Mouse (Mus musculus): Measurements from ENCODE around the gene Adgrl4. TPM values are rescaled to one million over a fixed set of nuclear protein-coding genes. Genes with fewer than 3 reads are reported as not detected.

Gene Adgrl4
- total and polyA plus RNA-seq, 3 experiments = not detected

- no peaks in the 10 kb centered on the region for H3K4me1 ChIP-seq (ENCODE audit: control insufficient read depth in 1 of 2, insufficient read depth in 2 of 2)
- no peak for DNase-seq (ENCODE audit: extremely low read depth)
- H3K4me3 ChIP-seq (replicated peaks in 1 of 3; ENCODE audit: low read depth in 2 of 3, low read length in 2 of 3, poor library complexity in 1 of 3) = no peak overlapping the region
- no peak overlapping the region for H3K27ac ChIP-seq (ENCODE audit: insufficient read depth, low read depth)
- no peak overlapping the region for H3K4me2 ChIP-seq (ENCODE audit: insufficient read depth, low read depth, poor library complexity, severe bottlenecking)
- in situ Hi-C loops (cut with MboI; ENCODE audit: low pct_ligation_motif_present, low pct_unique_long_range_greater_than_20kb, low sequenced_read_pairs) (no loop called here), dilution Hi-C loops (cut with MboI; ENCODE audit: extremely low pct_ligation_motif_present, extremely low pct_unique_long_range_greater_than_20kb, low sequenced_read_pairs) (no loop called here)
- no peaks in the 10 kb centered on the region for H3K36me3 ChIP-seq (replicated peaks in 1 of 2; ENCODE audit: control insufficient read depth in 1 of 2, insufficient read depth in 1 of 2, low read length in 1 of 2)
- TF ChIP-seq POLR2A (IDR thresholded peaks at IDR 0.05; ENCODE audit: low read depth, low read length) (no peak), MAX (IDR thresholded peaks at IDR 0.05; ENCODE audit: low read length) (no peak), MAZ (IDR thresholded peaks at IDR 0.05; ENCODE audit: low read depth, low read length) (no peak), EP300 (IDR thresholded peaks at IDR 0.05; ENCODE audit: low read length) (no peak), KAT2A (IDR thresholded peaks at IDR 0.05; ENCODE audit: insufficient replicate concordance, low read length) (no peak), NRF1 (IDR thresholded peaks at IDR 0.05; ENCODE audit: low read depth, low read length) (no peak), MXI1 (IDR thresholded peaks at IDR 0.05; ENCODE audit: low read depth, low read length) (no peak), JUN (IDR thresholded peaks at IDR 0.05; ENCODE audit: insufficient read depth, low read depth, low read length) (no peak), TBP (conservative IDR thresholded peaks at IDR 0.05; ENCODE audit: low read depth, low read length) (no peak), POLR2AphosphoS2 (IDR thresholded peaks at IDR 0.05; ENCODE audit: low read depth, low read length) (no peak), PAX5 (IDR thresholded peaks at IDR 0.05; ENCODE audit: low read length) (no peak), ETS1 (conservative IDR thresholded peaks at IDR 0.05; ENCODE audit: low read depth, low read length) (no peak), TCF12 (IDR thresholded peaks at IDR 0.05; ENCODE audit: low read depth, low read length) (no peak), SMC3 (IDR thresholded peaks at IDR 0.05; ENCODE audit: low read depth, low read length) (no peak), SIN3A (IDR thresholded peaks at IDR 0.05; ENCODE audit: low read length) (no peak), IRF4 (IDR thresholded peaks at IDR 0.05; ENCODE audit: low read depth, low read length) (no peak), BHLHE40 (IDR thresholded peaks at IDR 0.05; ENCODE audit: low read depth, low read length) (no peak), USF1 (IDR thresholded peaks at IDR 0.05; ENCODE audit: low read depth, low read length) (no peak)
- H3K79me2 ChIP-seq (replicated peaks; ENCODE audit: control insufficient read depth, extremely low read depth, insufficient read depth, poor library complexity, severe bottlenecking) = no peaks in the 10 kb centered on the region
- peaks cover 2% of the 10 kb centered on the region for H3K9me3 ChIP-seq (replicated peaks; ENCODE audit: low read length)
- no peak overlapping the region for H3K9ac ChIP-seq (ENCODE audit: insufficient read depth, low read depth)
- no peaks in the 10 kb centered on the region for H3K27me3 ChIP-seq (replicated peaks)
Measured at GRCm38 (mm10) chr3:151430106-151430505, 7.6 kb upstream of the Adgrl4 start.

GRCm38 (mm10) chr3:151431507-151431906 is 6.2 kb upstream of the Adgrl4 start:
- no peak overlapping the region for H3K9ac ChIP-seq (ENCODE audit: insufficient read depth, low read depth)

More at GRCm38 (mm10) chr3:151431507-151431906, 6.2 kb upstream of the Adgrl4 start:
- Histone ChIP-seq H3K27me3 (replicated peaks) (no peaks in the 10 kb centered on the region), H3K9me3 (replicated peaks; ENCODE audit: low read length) (peaks cover 2% of the 10 kb centered on the region), H3K79me2 (replicated peaks; ENCODE audit: control insufficient read depth, extremely low read depth, insufficient read depth, poor library complexity, severe bottlenecking) (no peaks in the 10 kb centered on the region), H3K27ac (ENCODE audit: insufficient read depth, low read depth) (no peak overlapping the region), H3K4me3 (replicated peaks in 1 of 3; ENCODE audit: low read depth in 2 of 3, low read length in 2 of 3, poor library complexity in 1 of 3) (no peak overlapping the region), H3K36me3 (replicated peaks in 1 of 2; ENCODE audit: control insufficient read depth in 1 of 2, insufficient read depth in 1 of 2, low read length in 1 of 2) (no peaks in the 10 kb centered on the region), H3K4me2 (ENCODE audit: insufficient read depth, low read depth, poor library complexity, severe bottlenecking) (no peak overlapping the region), H3K4me1 (ENCODE audit: control insufficient read depth in 1 of 2, insufficient read depth in 2 of 2) (no peaks in the 10 kb centered on the region)
- in situ Hi-C loops (cut with MboI; ENCODE audit: low pct_ligation_motif_present, low pct_unique_long_range_greater_than_20kb, low sequenced_read_pairs) = no loop called here
- TF ChIP-seq USF1 (IDR thresholded peaks at IDR 0.05; ENCODE audit: low read depth, low read length) (no peak), CHD1 (IDR thresholded peaks at IDR 0.05; ENCODE audit: low read depth, low read length) (no peak), BHLHE40 (IDR thresholded peaks at IDR 0.05; ENCODE audit: low read depth, low read length) (no peak), JUND (conservative IDR thresholded peaks at IDR 0.05; ENCODE audit: low read depth, low read length) (no peak), SMC3 (IDR thresholded peaks at IDR 0.05; ENCODE audit: low read depth, low read length) (no peak), POLR2AphosphoS2 (IDR thresholded peaks at IDR 0.05; ENCODE audit: low read depth, low read length) (no peak), MAZ (IDR thresholded peaks at IDR 0.05; ENCODE audit: low read depth, low read length) (no peak), KAT2A (IDR thresholded peaks at IDR 0.05; ENCODE audit: insufficient replicate concordance, low read length) (no peak), IRF4 (IDR thresholded peaks at IDR 0.05; ENCODE audit: low read depth, low read length) (no peak), MAFK (IDR thresholded peaks at IDR 0.05; ENCODE audit: insufficient replicate concordance, low read length) (no peak), TCF12 (IDR thresholded peaks at IDR 0.05; ENCODE audit: low read depth, low read length) (no peak), MYC (IDR thresholded peaks at IDR 0.05; ENCODE audit: low read depth, low read length) (no peak), USF2 (conservative IDR thresholded peaks at IDR 0.05; ENCODE audit: low read depth, low read length) (no peak), MXI1 (IDR thresholded peaks at IDR 0.05; ENCODE audit: low read depth, low read length) (no peak), RCOR1 (conservative IDR thresholded peaks at IDR 0.05; ENCODE audit: low read depth, low read length) (no peak), ETS1 (conservative IDR thresholded peaks at IDR 0.05; ENCODE audit: low read depth, low read length) (no peak), CHD2 (IDR thresholded peaks at IDR 0.05; ENCODE audit: low read length) (no peak)
- dilution Hi-C loops (cut with MboI; ENCODE audit: extremely low pct_ligation_motif_present, extremely low pct_unique_long_range_greater_than_20kb, low sequenced_read_pairs) = no loop called here
- DNase-seq (ENCODE audit: extremely low read depth) = no peak

All from CH12.LX (cell line).